Mouse (Mus musculus) retina, embryonic 14.5 days (tissue): ENCODE results near the gene Pigb.

ENCODE experiments used
- DNase-seq: peaks from one replicate; pipeline ENCODE4 v3.0.0-alpha.2; 2015; ENCODE audit warnings: low spot score

Gene Pigb

DNA sequence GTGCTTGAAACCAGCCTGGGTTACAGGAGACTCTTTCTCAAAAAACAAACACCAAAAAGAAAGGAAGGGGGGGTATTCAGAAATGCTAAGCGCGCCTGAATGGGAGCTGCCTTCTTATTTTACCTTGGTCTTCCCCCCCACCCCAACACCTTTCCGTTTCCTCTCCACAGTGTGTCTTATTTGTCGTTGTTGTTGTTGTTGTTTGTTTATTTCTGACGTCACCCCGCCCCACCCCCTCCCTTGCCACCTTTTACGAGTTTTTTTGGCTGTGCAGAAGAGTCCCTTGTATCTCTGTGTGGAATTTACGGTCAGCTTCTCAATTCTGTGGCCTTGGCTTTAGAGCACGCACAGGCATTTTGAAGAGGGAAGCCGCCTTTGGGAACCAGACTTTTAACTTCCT is 5.5 kb upstream of the Pigb start:
- DNase-seq = no peak

DNA sequence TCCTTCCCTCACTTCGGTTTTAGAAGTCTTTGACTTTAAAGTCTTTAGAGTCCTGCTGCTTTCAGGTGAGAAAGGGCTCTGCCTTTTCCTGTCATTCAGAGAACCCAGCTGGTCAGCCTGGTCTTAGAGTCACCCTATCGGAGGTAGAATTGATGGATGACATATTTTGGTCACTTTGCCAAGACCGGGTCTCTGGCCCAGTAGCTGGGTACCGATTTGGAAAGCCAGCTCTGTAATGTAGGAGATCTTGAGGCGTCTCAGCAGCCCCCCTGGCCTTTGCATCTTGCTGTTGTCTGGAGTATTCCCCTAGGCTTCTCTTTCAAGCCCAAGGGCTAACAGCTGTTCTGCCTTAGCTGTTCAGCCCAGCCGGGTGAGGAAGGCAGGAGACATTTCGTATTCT is 5.0 kb upstream of the Pigb start:
- DNase-seq = peak; percentile 29

GRCm38 (mm10) chr9:73044146-73045079 is 4.2 kb upstream of the Pigb start, which contains the start of gene Rab27a:
TSS of gene Rab27a (plus strand) at chr9:73044854.
- DNase-seq = peak; percentile 93

DNA sequence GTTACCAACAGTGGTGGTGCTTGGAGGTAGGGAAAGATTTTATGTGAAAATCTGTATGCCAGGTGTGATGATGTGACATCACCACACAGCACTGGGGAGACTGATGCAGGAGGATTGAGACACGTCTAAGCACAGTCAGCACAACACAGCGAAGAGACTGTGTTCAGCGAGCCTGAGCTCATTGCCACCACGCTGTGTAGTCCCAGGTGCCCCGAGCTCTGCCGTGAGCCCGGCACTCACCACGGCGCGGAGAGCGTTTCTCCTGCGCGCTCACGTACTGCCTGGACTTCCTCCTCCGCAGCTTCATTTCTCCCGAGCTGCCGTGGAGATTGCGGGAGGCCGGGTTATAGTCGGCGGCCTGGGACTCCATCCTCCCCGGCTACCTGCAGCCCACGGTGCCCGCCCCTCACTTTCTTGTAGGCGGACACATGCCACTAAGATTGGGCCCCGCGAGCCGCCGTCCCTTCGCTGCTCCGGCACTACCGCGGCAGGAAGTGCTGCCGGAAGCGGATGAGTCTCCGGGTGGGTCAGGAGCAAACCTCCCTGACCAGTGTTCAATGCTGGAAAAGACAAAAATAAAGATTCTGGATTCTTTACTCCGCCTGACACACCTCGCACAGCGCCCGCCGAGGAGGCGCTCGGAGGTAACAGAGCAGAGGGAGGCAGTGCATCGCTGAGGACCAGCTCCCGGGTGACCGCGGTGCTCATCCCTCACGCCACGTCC is 794 bp downstream of the Pigb start:
- peak; percentile 95 for DNase-seq

- no peak for DNase-seq
These were observed 6.8 kb downstream of the Pigb start for GRCm38 (mm10) chr9:73033406-73033805.

DNA sequence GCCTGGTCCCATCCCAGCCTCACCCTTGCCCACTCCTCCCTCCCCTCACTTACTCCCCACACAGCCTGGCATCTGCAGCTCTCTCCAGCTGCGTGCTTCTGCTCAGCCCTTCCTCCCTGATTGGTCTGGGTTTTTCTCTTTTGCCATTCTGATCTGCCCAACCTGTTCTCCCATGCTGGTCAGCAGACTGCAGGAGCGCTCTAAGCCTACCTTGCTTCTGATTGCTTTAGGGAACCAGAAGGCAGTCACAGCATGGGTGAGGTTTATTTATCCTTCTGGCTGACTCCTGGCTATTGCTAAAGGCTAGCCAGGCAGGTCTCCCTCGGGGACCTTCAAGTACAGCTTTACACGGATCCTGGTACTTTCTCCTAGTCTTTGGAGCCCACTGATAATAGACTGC is 8.8 kb downstream of the Pigb start:
- DNase-seq = no peak

- DNase-seq = no peak
These were observed 9.7 kb downstream of the Pigb start for GRCm38 (mm10) chr9:73030443-73030842.

DNA sequence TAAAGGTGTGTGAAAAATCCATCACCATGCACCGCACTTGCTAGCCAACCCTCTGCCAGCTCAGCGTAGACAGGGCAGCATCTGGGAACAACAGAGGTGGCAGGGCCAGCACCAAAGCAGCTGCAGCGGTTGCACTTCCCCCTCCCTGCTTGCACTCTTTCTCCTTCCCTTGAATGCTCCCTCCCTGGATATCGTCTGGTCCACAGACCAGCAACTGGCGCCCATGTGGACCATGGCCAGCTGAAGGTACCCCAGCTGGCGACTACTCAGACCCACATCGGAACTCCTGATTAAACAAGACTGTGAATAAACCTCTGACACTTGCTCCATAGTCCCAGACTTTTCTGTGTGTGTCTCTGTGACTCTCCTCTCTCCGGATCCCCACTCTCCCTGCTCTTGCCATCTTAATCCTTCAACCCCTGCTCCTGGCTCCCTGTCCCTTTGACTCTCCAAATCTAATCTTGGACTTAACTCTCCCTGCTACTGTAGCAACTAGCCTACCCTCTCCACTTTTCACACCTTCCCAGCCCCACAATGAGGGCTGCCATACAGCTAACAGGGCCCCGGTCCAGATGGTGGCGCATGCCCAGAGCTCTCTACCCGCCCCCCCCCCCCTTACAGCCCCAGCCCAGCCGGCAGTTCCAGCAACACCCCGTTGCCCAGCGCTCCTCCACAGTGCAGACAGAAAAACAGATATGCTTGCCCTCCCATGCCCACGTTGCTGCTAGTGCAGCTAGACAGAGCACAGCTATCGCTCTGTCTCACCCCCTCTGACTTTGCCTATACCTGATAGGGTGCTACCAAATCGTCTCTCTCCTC is 14.2 kb downstream of the Pigb start:
- DNase-seq = peak; percentile 55

DNA sequence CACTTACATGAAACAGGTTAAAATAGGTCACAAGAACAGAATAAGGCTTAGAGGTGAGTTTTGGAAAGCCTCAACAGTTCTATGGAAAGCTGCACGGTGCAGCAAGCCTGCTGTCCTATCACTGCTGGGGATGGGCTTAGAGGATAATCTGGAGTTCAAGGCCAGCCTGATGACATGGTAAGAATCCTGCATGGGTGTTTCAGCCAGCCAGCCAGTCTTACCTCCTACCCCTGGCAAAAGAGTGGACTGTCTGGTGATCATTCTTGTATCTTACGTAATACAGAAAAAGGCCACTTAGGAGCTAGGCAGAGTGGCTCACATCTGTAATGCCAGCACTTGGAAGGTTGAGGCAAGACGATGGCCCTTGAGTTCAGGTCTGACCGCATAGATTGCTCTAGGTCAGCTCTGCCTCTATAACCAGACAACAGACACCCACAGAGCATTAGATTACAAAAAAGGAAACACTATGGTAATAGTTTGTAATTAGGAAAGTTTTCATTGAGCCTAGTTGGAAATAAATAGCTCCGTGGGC is 19.5 kb downstream of the Pigb start:
- DNase-seq = no peak

GRCm38 (mm10) chr9:73019841-73020240 is 20.3 kb downstream of the Pigb start:
- DNase-seq = no peak

DNA sequence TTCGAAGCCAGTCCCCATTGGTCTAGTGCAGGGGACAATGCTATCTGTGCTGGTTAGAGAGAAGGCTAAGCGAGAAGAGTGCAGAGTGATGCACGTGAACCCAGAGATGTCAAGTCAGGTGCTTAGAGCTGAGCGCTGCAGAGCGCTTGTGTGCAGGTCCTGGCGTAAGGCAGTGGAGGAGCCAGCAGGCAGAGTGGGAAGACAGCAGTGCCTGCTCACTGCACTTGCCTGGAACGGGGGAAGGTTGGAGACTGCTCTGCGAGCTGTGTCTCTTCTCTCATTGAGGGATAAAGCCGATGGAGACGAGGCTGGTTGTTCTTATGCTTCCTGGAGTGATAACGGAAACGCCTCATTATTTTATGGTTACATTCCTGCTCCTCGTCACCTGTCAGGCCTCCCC is 25.5 kb downstream of the Pigb start:
- no peak for DNase-seq

GRCm38 (mm10) chr9:73012629-73013028 is 27.5 kb downstream of the Pigb start:
- no peak for DNase-seq

GRCm38 (mm10) chr9:73008384-73008783 is 31.8 kb downstream of the Pigb start:
- no peak for DNase-seq

GRCm38 (mm10) chr9:73006175-73006574 is 34.0 kb downstream of the Pigb start:
- DNase-seq = no peak

DNA sequence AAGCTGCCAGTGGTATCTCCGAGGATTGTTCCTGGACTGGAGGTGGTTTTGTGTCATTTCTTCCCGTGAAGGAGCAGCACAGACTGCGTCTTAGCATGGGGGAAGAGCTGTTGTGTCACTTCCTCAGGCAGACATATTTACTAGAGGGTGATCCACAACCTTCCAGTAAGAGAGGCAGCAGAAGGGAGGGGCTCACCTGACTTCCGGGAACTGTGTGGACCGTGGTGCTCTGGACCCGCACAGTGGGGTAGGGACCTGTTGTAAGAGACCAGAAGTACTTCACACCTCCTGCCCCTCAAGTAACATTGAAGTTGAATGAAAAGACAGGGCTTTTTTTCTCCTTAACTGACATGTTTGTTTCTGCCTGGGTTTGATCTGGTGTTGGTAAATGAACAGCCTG is 35.1 kb downstream of the Pigb start:
- DNase-seq = no peak

GRCm38 (mm10) chr9:73004076-73004475 is 36.1 kb downstream of the Pigb start:
- DNase-seq = no peak

DNA sequence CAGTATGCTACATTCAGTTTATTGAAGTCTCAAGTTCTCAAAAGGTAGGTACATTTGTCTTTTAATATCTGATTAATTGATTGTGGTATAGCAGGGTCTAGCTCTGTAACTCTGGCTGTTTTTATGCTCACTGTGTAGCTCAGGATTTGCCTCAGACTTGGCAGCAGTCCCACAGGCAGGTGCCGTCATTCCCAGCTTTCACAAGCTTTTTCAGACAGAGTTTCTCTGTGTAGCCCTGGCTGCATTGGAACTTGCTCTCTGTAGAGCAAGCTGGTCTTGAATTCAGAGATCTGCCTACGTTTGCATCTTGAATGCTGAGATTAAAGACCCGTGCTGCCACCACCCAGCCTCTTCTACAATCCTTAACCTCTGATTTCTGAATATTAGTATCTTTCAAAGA is 38.0 kb downstream of the Pigb start:
- DNase-seq = no peak

DNA sequence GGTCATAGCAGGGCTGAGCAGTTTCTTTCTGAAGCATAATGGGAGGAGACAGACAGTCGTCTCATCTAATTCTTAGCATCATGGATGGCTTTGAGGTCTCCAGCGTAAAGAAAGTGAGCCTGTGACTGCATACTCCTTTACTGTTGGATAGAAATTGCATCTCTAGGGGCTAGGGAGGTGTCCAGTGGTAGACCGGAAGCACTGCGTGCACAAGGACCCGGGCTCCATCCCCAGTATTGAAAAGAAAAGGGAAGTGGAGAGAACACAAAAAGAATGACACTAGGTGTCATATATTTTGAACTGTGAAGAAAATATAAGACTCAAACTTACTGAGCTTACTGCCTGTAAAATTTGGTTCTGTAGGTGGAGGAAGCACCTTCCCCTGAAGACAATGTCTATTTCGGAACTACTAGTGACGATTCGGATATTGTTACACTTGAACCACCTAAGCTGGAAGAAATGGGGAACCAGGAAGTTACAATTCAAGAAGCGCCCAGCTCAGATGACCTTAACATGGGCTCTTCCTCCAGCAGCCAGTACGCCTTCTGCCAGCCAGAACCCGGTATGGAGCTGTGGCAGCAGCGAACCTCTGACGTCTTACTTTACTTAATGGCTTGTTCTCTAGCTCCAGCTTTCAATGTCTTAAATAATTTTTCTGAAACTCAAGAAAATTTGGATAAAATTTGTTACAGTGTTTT is 38.7 kb downstream of the Pigb start:
- no peak for DNase-seq

DNA sequence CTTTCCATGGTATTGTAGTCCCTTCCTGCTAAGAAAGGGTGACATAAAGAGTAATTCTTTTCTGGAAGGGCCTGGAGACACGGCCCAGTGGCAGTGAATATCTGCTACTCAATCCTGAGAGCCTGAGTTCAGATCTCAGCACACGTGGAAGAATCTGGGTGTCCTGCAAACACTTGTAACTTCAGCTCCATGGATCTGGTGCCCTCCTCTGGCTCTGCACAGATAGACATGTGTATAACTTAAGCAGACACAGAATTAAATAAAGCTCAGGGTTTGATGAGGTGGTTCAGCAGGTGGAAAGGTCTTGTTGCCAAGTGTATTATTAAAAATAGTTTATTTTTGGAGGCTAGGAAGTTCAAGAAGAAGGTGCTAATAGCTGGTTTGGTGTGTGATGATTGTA is 39.7 kb downstream of the Pigb start:
- no peak for DNase-seq

DNA sequence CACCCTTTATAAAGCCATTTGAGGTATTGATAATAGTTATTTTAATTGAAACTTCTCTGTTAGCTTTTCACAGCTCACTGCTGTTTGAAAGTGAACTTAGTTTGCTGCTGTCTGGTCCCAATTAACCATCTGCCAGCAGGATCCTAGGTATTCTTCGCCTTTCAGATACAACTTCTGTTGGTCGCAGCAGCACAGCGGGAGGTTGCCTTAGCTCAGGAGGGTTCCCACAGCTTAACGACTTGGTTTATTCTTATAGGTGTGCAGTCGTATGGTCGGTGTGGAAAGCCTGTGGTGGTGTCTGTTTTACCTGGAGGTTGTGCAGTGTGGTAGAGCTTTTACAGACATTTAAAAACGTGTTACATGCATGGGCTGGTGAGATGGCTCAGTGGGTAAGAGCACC is 43.4 kb downstream of the Pigb start:
- no peak for DNase-seq

DNA sequence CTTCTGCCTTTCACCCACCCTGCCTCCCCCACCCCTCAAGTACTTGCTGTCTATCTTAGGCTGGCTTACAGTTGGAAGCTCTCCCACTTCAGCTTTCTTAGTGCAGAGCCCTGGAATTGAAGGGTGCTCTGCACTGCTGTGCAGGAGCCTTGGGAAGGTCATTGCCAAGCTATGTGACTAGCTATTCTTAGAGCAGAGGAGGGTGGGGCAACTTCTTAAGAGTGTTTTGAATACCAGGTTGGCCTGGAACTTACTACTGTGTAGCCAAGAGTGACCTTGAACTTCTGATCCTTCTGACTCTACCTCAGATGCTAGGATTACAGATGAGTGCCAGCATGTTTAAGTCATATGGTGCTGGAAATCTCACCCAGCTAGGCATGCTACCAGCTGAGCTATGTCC is 44.0 kb downstream of the Pigb start:
- DNase-seq = no peak

GRCm38 (mm10) chr9:72992576-72992975 is 47.6 kb downstream of the Pigb start:
- no peak for DNase-seq
